Mouse (Mus musculus) lung, embryonic 16.5 days (tissue): ENCODE results near the gene Gm45808. TPM values are rescaled to one million over a fixed set of nuclear protein-coding genes. Genes with fewer than 3 reads are reported as not detected.

ENCODE experiments used
- ATAC-seq: fragments of 200-750 bp; cut with Nextera tagmentation; 2 replicates; pipeline ENCODE4 v1.8.0; 2017; ENCODE audit warnings: low read depth, mild to moderate bottlenecking, moderate library complexity
- H3K27ac ChIP-seq: fragments of 300-500 bp; sonication (generic); 2 replicates; pipeline ENCODE4 v1.5.1; 2014; ENCODE audit warnings: mild to moderate bottlenecking, control low read depth, low read length
- H3K27me3 ChIP-seq: fragments of 300-500 bp; sonication (generic); 2 replicates; pipeline ENCODE4 v1.6.1; 2014; ENCODE audit warnings: low read depth, low read length, mixed read lengths; ENCODE audit not compliant: control insufficient read depth, insufficient read depth
- H3K36me3 ChIP-seq: fragments of 300-500 bp; sonication (generic); 2 replicates; pipeline ENCODE4 v1.6.1; 2014; ENCODE audit warnings: low read length; ENCODE audit not compliant: control insufficient read depth, insufficient read depth
- H3K4me1 ChIP-seq: fragments of 300-500 bp; sonication (generic); replicated peaks from 2 replicates; pipeline ENCODE4 v1.6.1; 2014; ENCODE audit warnings: low read length, mixed read lengths; ENCODE audit not compliant: control insufficient read depth, insufficient read depth
- H3K4me2 ChIP-seq: fragments of 300-500 bp; sonication (generic); 2 replicates; pipeline ENCODE4 v1.6.1; 2014; ENCODE audit warnings: low read depth, low read length, control low read depth
- H3K4me3 ChIP-seq: fragments of 300-500 bp; sonication (generic); 2 replicates; pipeline ENCODE4 v1.5.1; 2014; ENCODE audit warnings: mild to moderate bottlenecking, low read length, control low read depth
- H3K9ac ChIP-seq: fragments of 300-500 bp; sonication (generic); 2 replicates; pipeline ENCODE4 v1.6.1; 2014; ENCODE audit warnings: low read length, control low read depth
- H3K9me3 ChIP-seq: fragments of 300-500 bp; sonication (generic); 2 replicates; pipeline ENCODE4 v1.6.1; 2016; ENCODE audit warnings: low read length; ENCODE audit not compliant: control insufficient read depth
- WGBS: fragments of 180-500 bp; shearing (Covaris S2); extraction: QIAGEN DNeasy Blood & Tissue Kit; methylation state at CpG from one replicate; pipeline ENCODE4 v1.1.7; 2014; 5-methylcytosine and 5-hydroxymethylcytosine counted together
- microRNA-seq: library from miRNA; unstranded; fragments of <30 nt; microRNA quantifications from one replicate; pipeline ENCODE4, GENCODE M21; 2016
- polyA plus RNA-seq: library from polyadenylated mRNA; unstranded; fragments of >200 nt; fragmentation: Nextera tagmentation; extraction: Ambion mirVana; gene quantifications from 2 replicates; pipeline ENCODE4 v1.2.1, GENCODE M21; 2015

Gm45808 gene
- polyA plus RNA-seq, 1 experiment from 2014 or later, result not detected

- H3K4me2 ChIP-seq, result peak overlapping the region; percentile 87
Observed at GRCm38 (mm10) chr7:45433835-45434202, 52.8 kb downstream of the Gm45808 start.

DNA sequence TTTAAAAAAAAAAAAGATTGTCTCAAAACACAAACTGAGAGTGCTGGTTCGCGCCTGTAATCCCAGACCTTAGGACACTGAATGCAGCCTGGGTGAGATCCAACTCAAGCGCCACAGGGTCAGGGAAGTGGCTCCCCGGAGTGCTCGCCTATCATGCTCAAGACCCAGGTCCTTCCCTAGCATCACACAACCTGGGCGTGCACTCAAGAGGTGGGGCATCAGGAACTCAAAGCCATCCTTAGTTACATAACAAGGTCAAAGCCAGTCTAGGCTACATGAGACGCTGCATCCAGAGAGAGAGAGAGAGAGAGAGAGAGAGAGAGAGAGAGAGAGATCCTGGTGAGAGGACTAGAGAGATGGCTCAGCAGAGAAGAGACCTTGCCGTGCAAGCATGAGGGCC is 60.1 kb downstream of the Gm45808 start:
- H3K36me3 ChIP-seq, result peaks cover 34% of the 10 kb centered on the region
- H3K4me2 ChIP-seq, result no peak overlapping the region
- no peaks in the 10 kb centered on the region for H3K9me3 ChIP-seq
- no peaks in the 10 kb centered on the region for H3K27me3 ChIP-seq
- H3K27ac ChIP-seq, result no peak overlapping the region
- ATAC-seq, result no peak
- H3K4me3 ChIP-seq, result no peak overlapping the region
- H3K9ac ChIP-seq, result no peak overlapping the region
- 73% methylated on average over 8 of the region's 8 CpGs for WGBS
- H3K4me1 ChIP-seq, result no peaks in the 10 kb centered on the region

More at GRCm38 (mm10) chr7:45433835-45434202, 52.8 kb downstream of the Gm45808 start:
- peak overlapping the region; percentile 87 for H3K9ac ChIP-seq
- H3K4me3 ChIP-seq, result peak overlapping the region; percentile 88
- H3K36me3 ChIP-seq, result peaks cover 8% of the 10 kb centered on the region; the same call in 1 of the 2 replicates
- peak overlapping the region; percentile 86 for H3K27ac ChIP-seq
- no peaks in the 10 kb centered on the region for H3K27me3 ChIP-seq
- H3K9me3 ChIP-seq, result no peaks in the 10 kb centered on the region
- under 1% methylated on average over 7 of the region's 7 CpGs for WGBS
- H3K4me1 ChIP-seq, result peaks cover 33% of the 10 kb centered on the region
- no peak for ATAC-seq

DNA sequence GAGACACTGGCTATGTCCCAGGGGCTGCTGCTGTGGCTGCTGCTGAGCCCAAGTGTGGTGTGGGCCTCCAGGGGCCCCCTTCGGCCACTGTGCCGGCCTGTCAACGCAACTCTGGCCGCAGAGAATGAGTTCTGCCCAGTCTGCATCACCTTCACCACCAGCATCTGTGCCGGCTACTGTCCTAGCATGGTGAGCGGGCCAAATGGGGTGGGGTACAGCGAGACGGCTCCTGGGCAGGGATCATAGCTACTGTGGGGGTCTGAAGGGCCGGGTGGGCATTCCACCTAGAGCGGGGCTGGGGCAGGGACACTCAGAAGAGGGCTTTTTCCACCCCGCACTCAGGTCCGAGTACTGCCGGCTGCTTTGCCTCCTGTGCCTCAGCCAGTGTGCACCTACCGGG is 65.4 kb downstream of the Gm45808 start:
- peaks cover 6% of the 10 kb centered on the region for H3K4me1 ChIP-seq
- no peak overlapping the region for H3K4me3 ChIP-seq
- no peak overlapping the region for H3K4me2 ChIP-seq
- H3K27me3 ChIP-seq, result peaks cover 22% of the 10 kb centered on the region
- H3K9ac ChIP-seq, result no peak overlapping the region
- no peak overlapping the region for H3K27ac ChIP-seq
- 91% methylated on average over 14 of the region's 14 CpGs for WGBS
- H3K36me3 ChIP-seq, result peaks cover 29% of the 10 kb centered on the region
- no peak for ATAC-seq
- H3K9me3 ChIP-seq, result no peaks in the 10 kb centered on the region

DNA sequence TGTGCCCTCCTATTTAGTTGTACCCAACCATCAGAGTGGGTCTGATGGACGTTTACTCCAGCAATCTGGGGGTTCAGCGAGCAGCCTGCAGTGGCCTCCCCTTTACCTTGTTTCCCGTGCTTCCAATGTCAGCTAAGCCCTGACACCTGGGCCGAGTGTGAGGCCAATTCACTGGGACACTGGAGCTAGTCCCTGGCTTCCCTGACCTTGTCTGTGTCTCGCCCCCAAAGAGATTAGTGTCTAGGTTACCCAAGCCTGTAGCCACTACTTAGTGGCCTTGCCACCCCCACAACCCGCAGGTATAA is 66.0 kb downstream of the Gm45808 start, which contains the start of gene Lhb:
TSS of gene Lhb (plus strand) at position 206 of the 305 bp plus-strand sequence.
- no peak within 1 kb of the TSS for H3K4me3 ChIP-seq
- peaks cover 6% of the 10 kb centered on the region for H3K4me1 ChIP-seq
- no peak within 1 kb of the TSS for H3K27ac ChIP-seq
- H3K27me3 ChIP-seq, result peaks cover 28% of the 10 kb centered on the region
- ATAC-seq, result no peak
- H3K9ac ChIP-seq, result no peak within 1 kb of the TSS
- no peak within 1 kb of the TSS for H3K4me2 ChIP-seq
- no peaks in the 10 kb centered on the region for H3K9me3 ChIP-seq
- 54% methylated on average over 6 of the region's 6 CpGs for WGBS
- H3K36me3 ChIP-seq, result peaks cover 29% of the 10 kb centered on the region

DNA sequence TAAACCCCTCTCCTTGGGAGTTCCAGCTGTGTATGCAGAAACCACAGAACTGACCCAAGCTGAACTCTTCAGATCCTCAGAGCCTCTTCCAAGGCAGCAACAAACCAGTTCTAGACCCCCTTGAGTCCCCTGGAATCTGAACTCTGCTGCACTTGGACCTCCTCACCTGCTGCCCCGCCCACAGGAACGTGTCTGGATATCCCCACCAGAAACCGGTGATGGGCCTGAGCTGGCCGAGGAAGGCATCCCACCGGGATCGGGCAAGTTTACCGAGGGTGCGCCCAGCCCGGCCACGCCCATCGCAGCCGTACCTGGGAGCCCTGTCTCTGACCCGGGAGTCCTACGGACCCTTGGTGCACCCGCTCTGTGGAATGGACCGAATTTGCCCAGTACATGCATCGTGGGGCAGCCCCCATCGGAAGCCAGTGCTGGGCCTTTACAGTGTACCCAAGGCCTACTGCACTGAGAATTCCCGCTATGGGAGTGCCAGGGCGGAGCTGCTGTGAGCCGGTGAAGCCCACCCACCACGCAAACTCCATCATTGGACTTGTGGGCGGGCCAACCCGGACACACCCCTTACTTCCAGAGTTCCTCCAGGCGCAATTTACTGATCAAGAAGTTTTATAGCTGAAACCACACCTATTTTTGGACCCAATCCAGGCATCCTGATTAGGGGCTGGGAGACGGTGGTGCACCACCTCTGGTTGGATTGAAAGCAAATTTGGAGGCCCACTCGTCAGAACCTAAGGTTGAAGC is 66.6 kb downstream of the Gm45808 start:
- 10% methylated on average over 27 of the region's 27 CpGs for WGBS
- H3K4me2 ChIP-seq, result no peak overlapping the region
- no peak overlapping the region for H3K9ac ChIP-seq
- peaks cover 34% of the 10 kb centered on the region for H3K27me3 ChIP-seq
- no peaks in the 10 kb centered on the region for H3K9me3 ChIP-seq
- no peak overlapping the region for H3K4me3 ChIP-seq
- H3K36me3 ChIP-seq, result peaks cover 27% of the 10 kb centered on the region
- H3K4me1 ChIP-seq, result peaks cover 9% of the 10 kb centered on the region
- peak; percentile 14; the same call in 1 of the 2 replicates for ATAC-seq
- H3K27ac ChIP-seq, result no peak overlapping the region

DNA sequence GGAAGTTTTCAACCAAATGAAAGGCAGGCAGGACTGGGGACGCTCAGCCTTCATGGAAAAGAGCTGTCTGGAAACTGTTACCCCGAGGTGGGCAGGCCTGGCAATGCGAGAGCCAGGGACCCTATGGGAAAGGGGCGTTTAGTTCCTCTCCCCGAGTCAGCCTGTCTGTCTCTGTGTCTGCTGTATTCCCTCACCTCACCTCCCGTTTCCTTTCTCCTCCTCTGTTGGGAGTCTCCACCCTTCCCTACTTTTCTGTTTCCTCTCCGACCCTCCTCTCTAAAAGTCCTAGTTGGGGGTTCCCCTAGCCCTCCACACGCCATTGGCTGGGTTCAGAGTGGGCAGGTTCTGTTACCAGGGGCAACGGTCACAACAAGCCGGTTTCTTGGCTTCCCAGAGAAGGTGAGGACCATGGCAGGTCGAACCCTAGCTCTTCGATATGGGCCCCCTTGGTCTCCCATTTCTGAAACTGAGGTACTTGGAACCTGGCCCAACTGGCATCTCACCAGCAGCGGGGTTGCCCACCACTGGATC is 68.6 kb downstream of the Gm45808 start:
- Histone ChIP-seq H3K9me3 (no peaks in the 10 kb centered on the region), H3K4me1 (peaks cover 22% of the 10 kb centered on the region), H3K36me3 (peaks cover 17% of the 10 kb centered on the region), H3K27me3 (peaks cover 49% of the 10 kb centered on the region), H3K9ac (no peak overlapping the region), H3K4me3 (no peak overlapping the region), H3K27ac (no peak overlapping the region), H3K4me2 (no peak overlapping the region)
- no peak for ATAC-seq
- WGBS, result 10% methylated on average over 13 of the region's 13 CpGs

Small RNAs within 50 kb of the gene (microRNA-seq; reads per million reads assigned to microRNA genes)
- not detected for gene Gm22133

Other genes starting within 250 kb of the Gm45808 start
- 3.0 and 4.6 TPM in 2 replicates for gene Cd37, start 247.7 kb downstream of the Gm45808 start, polyA plus RNA-seq
- 0.23 TPM in 1 of 2 replicates, not detected in the other for gene Slc6a16, start 245.7 kb downstream of the Gm45808 start, polyA plus RNA-seq
- not detected in 2 replicates for gene Slc6a21, start 209.3 kb downstream of the Gm45808 start, polyA plus RNA-seq
- gene Trpm4, start 153.0 kb downstream of the Gm45808 start, polyA plus RNA-seq, result 19.6 and 25.0 TPM in 2 replicates
- gene Hrc, start 151.5 kb downstream of the Gm45808 start, polyA plus RNA-seq, result 1.8 and 2.0 TPM in 2 replicates
- 2.2 and 2.5 TPM in 2 replicates for gene Ppfia3, start 119.8 kb downstream of the Gm45808 start, polyA plus RNA-seq
- gene Lin7b, start 116.2 kb downstream of the Gm45808 start, polyA plus RNA-seq, result 0.53 TPM in 2 replicates
- gene Snrnp70, start 91.1 kb downstream of the Gm45808 start, polyA plus RNA-seq, result 181 and 191 TPM in 2 replicates
- gene Kcna7, start 81.2 kb downstream of the Gm45808 start, polyA plus RNA-seq, result not detected in 2 replicates
- gene Ntf5, start 73.1 kb downstream of the Gm45808 start, polyA plus RNA-seq, result 3.2 and 3.5 TPM in 2 replicates
- gene Lhb, start 66.0 kb downstream of the Gm45808 start, polyA plus RNA-seq, result 2.3 and 3.3 TPM in 2 replicates
- gene Gys1, start 52.0 kb downstream of the Gm45808 start, polyA plus RNA-seq, result 53.8 and 54.1 TPM in 2 replicates
- gene Ruvbl2, start 48.7 kb downstream of the Gm45808 start, polyA plus RNA-seq, result 159 and 160 TPM in 2 replicates
- 4,912 and 5,024 TPM in 2 replicates for gene Ftl1, start 26.9 kb downstream of the Gm45808 start, polyA plus RNA-seq
- 135 and 136 TPM in 2 replicates for gene Bax, start 19.9 kb downstream of the Gm45808 start, polyA plus RNA-seq
- gene Tulp2, start 4.9 kb downstream of the Gm45808 start, polyA plus RNA-seq, result 0.39 and 0.57 TPM in 2 replicates
- 3.6 and 3.7 TPM in 2 replicates for gene Dhdh, start 2.0 kb upstream of the Gm45808 start, polyA plus RNA-seq
- gene Nucb1, start 23.6 kb upstream of the Gm45808 start, polyA plus RNA-seq, result 254 and 266 TPM in 2 replicates
- 22.4 and 29.0 TPM in 2 replicates for gene Ppp1r15a, start 39.5 kb upstream of the Gm45808 start, polyA plus RNA-seq
- gene Plekha4, start 39.5 kb upstream of the Gm45808 start, polyA plus RNA-seq, result 2.3 and 3.4 TPM in 2 replicates
- gene Hsd17b14, start 68.1 kb upstream of the Gm45808 start, polyA plus RNA-seq, result 0.72 and 0.84 TPM in 2 replicates
- gene Bcat2, start 83.3 kb upstream of the Gm45808 start, polyA plus RNA-seq, result 59.5 and 60.0 TPM in 2 replicates
- gene Fgf21, start 128.7 kb upstream of the Gm45808 start, polyA plus RNA-seq, result 0.16 and 0.91 TPM in 2 replicates
- gene Fut1, start 130.5 kb upstream of the Gm45808 start, polyA plus RNA-seq, result 0.26 and 0.70 TPM in 2 replicates
- 0.16 and 0.21 TPM in 2 replicates for gene Izumo1, start 135.0 kb upstream of the Gm45808 start, polyA plus RNA-seq
- gene Rasip1, start 140.7 kb upstream of the Gm45808 start, polyA plus RNA-seq, result 16.1 and 16.4 TPM in 2 replicates
- gene Mamstr, start 153.2 kb upstream of the Gm45808 start, polyA plus RNA-seq, result 10.6 and 11.5 TPM in 2 replicates
- gene Fut2, start 179.6 kb upstream of the Gm45808 start, polyA plus RNA-seq, result 0.60 and 0.70 TPM in 2 replicates
- gene Ntn5, start 197.2 kb upstream of the Gm45808 start, polyA plus RNA-seq, result 0.95 and 1.8 TPM in 2 replicates
- gene Sec1, start 207.6 kb upstream of the Gm45808 start, polyA plus RNA-seq, result 0.74 and 0.84 TPM in 2 replicates
- 2.3 and 3.3 TPM in 2 replicates for gene Car11, start 213.0 kb upstream of the Gm45808 start, polyA plus RNA-seq
- gene Dbp, start 218.3 kb upstream of the Gm45808 start, polyA plus RNA-seq, result 1.5 and 1.7 TPM in 2 replicates
- 984 and 1,005 TPM in 2 replicates for gene Rpl18, start 228.6 kb upstream of the Gm45808 start, polyA plus RNA-seq
- 28.9 TPM in 2 replicates for gene Sphk2, start 231.2 kb upstream of the Gm45808 start, polyA plus RNA-seq
- 2.0 and 2.1 TPM in 2 replicates for gene Fam83e, start 234.4 kb upstream of the Gm45808 start, polyA plus RNA-seq
- gene Spaca4, start 239.0 kb upstream of the Gm45808 start, polyA plus RNA-seq, result not detected in 2 replicates